Mouse (Mus musculus): ENCODE data around the gene Lhpp. TPM values are rescaled to one million over a fixed set of nuclear protein-coding genes. Genes with fewer than 3 reads are reported as not detected.

Gene Lhpp
- polyA plus RNA-seq, 1 experiment from 2014 or later: 14.5 TPM

DNA sequence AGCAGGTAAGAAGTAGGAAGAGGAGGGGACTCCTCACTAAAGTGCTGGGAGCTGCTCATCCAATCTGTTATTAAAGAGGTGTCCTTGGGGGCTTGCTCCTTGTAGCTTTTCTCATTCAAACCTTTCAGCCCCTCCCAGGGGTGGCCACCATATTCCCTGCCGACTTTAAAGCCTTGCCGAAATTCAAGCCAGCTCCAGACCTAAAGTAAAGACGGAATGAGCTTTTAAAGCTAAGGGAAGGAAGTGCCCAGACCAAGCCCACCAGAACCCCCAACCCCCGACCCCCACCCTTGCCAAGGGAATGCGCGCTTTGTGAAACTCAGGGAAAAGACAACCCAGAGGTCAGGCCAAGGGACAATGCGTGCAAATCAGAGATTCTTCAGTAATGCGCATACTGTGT, 9.5 kb upstream of the Lhpp start:
- Histone ChIP-seq H3K9ac (no peak overlapping the region), H3K4me2 (no peak overlapping the region), H3K4me1 (peaks cover 26% of the 10 kb centered on the region), H3K27me3 (peaks cover 97% of the 10 kb centered on the region), H3K9me3 (replicated peaks) (no peaks in the 10 kb centered on the region), H3K36me3 (ENCODE audit: poor library complexity, severe bottlenecking) (no peaks in the 10 kb centered on the region), H3K27ac (no peak overlapping the region), H3K4me3 (no peak overlapping the region)
- ATAC-seq: no peak
- WGBS: 7% methylated on average over 8 of the region's 8 CpGs

DNA sequence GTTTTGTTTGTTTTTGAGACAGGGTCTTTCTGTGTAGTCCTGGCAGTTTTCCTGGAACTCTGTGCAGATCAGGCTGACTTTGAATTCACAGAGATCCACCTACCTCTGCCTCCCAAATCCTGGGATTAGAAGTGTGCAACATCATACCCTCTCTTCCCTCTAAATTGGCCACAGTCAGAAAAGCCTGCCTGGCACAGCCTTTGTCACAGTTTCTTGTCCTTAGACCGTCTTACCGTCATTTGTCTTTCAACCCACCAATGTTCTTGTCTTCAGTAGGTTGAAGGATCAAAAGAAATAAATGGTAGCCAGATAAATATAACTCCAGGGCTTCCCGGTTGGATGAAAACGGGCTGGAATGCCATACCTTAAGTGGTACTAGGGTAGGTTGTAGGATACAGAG, 5.7 kb upstream of the Lhpp start:
- Histone ChIP-seq H3K27ac (no peak overlapping the region), H3K4me3 (no peak overlapping the region), H3K9ac (no peak overlapping the region), H3K4me2 (no peak overlapping the region), H3K27me3 (peaks cover 74% of the 10 kb centered on the region), H3K36me3 (ENCODE audit: poor library complexity, severe bottlenecking) (no peaks in the 10 kb centered on the region), H3K4me1 (peaks cover 8% of the 10 kb centered on the region), H3K9me3 (replicated peaks) (no peaks in the 10 kb centered on the region)
- WGBS: 79% methylated on average over 4 of the region's 4 CpGs
- ATAC-seq: no peak

GRCm38 (mm10) chr7:132605689-132606088, 4.7 kb upstream of the Lhpp start:
- no peak for ATAC-seq
- Histone ChIP-seq H3K27ac (no peak overlapping the region), H3K9me3 (replicated peaks) (no peaks in the 10 kb centered on the region), H3K4me2 (no peak overlapping the region), H3K4me1 (0 out of 2 replicates have a peak, but pooled peaks cover 5% of the 10 kb centered on the region), H3K27me3 (peaks cover 64% of the 10 kb centered on the region), H3K36me3 (ENCODE audit: poor library complexity, severe bottlenecking) (no peaks in the 10 kb centered on the region), H3K4me3 (no peak overlapping the region), H3K9ac (no peak overlapping the region)
- 68% methylated on average over 5 of the region's 5 CpGs for WGBS

- Histone ChIP-seq H3K4me3 (no peak overlapping the region), H3K4me2 (no peak overlapping the region), H3K4me1 (0 out of 2 replicates have a peak, but pooled peaks cover 5% of the 10 kb centered on the region), H3K9ac (no peak overlapping the region), H3K9me3 (replicated peaks) (no peaks in the 10 kb centered on the region), H3K27ac (no peak overlapping the region), H3K27me3 (peaks cover 37% of the 10 kb centered on the region), H3K36me3 (ENCODE audit: poor library complexity, severe bottlenecking) (no peaks in the 10 kb centered on the region)
- no peak for ATAC-seq
- 96% methylated on average over 4 of the region's 4 CpGs for WGBS
These were observed 2.0 kb upstream of the Lhpp start for GRCm38 (mm10) chr7:132608316-132609020.

DNA sequence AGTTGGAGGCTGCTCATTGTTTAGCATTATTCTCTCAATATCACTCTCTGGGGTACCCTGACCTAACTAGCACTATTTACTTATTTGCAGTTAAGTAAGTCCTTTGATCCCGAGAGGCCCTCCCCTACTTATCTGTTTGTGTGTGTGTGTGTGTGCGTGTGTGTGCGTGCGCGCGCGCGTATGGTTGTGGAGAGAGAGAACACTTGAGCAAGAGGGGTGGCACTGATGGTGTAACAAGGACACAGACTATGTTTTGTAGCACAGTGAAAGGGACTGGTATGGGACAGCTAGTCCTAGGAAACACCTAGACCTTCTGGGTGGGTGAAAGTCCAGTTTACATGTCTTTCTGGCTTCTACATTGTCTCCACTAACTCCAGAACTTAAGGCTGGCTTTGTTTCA, 1.1 kb downstream of the Lhpp start:
- WGBS: 99% methylated on average over 8 of the region's 8 CpGs
- Histone ChIP-seq H3K4me3 (no peak overlapping the region), H3K9me3 (replicated peaks) (no peaks in the 10 kb centered on the region), H3K4me2 (no peak overlapping the region), H3K9ac (no peak overlapping the region), H3K36me3 (ENCODE audit: poor library complexity, severe bottlenecking) (no peaks in the 10 kb centered on the region), H3K27ac (no peak overlapping the region), H3K4me1 (0 out of 2 replicates have a peak, but pooled peaks cover 8% of the 10 kb centered on the region), H3K27me3 (peaks cover 12% of the 10 kb centered on the region)
- no peak for ATAC-seq

DNA sequence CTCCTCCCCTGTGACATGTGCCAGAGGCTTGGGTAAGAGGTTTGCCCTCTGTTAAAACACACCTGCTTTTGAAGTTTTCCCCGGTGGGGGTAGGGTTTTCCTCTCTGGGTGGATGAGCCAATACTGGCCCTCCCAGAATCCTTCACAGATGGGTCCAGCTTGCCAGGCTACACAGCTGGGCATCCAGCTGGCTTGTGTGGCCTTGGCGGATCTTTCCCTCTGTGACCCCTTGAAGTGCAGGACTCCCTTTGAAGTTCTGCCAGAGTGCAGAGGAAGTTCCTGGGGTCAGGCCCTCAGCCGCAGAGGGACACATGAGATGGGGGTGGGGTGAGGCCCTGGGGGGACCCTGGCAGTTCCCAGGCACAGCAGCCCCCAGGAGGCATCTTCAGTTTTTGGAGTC, 4.9 kb downstream of the Lhpp start:
- 16% methylated on average over 3 of the region's 3 CpGs for WGBS
- Histone ChIP-seq H3K36me3 (ENCODE audit: poor library complexity, severe bottlenecking) (no peaks in the 10 kb centered on the region), H3K4me3 (no peak overlapping the region), H3K4me2 (no peak overlapping the region), H3K27me3 (no peaks in the 10 kb centered on the region), H3K9me3 (replicated peaks) (no peaks in the 10 kb centered on the region), H3K9ac (no peak overlapping the region), H3K27ac (no peak overlapping the region), H3K4me1 (0 out of 2 replicates have a peak, but pooled peaks cover 7% of the 10 kb centered on the region)
- no peak for ATAC-seq

GRCm38 (mm10) chr7:132616391-132616790, 6.0 kb downstream of the Lhpp start:
- Histone ChIP-seq H3K36me3 (ENCODE audit: poor library complexity, severe bottlenecking) (no peaks in the 10 kb centered on the region), H3K4me1 (0 out of 2 replicates have a peak, but pooled peaks cover 6% of the 10 kb centered on the region), H3K9ac (no peak overlapping the region), H3K9me3 (replicated peaks) (no peaks in the 10 kb centered on the region), H3K27me3 (no peaks in the 10 kb centered on the region), H3K27ac (no peak overlapping the region), H3K4me2 (no peak overlapping the region), H3K4me3 (no peak overlapping the region)
- no peak for ATAC-seq
- WGBS: 12% methylated on average over 6 of the region's 6 CpGs

GRCm38 (mm10) chr7:132617021-132617564, 6.7 kb downstream of the Lhpp start:
- 88% methylated on average over 5 of the region's 5 CpGs for WGBS
- Histone ChIP-seq H3K4me1 (0 out of 2 replicates have a peak, but pooled peaks cover 6% of the 10 kb centered on the region), H3K9ac (no peak overlapping the region), H3K27ac (no peak overlapping the region), H3K4me3 (no peak overlapping the region), H3K36me3 (ENCODE audit: poor library complexity, severe bottlenecking) (no peaks in the 10 kb centered on the region), H3K9me3 (replicated peaks) (no peaks in the 10 kb centered on the region), H3K27me3 (no peaks in the 10 kb centered on the region), H3K4me2 (no peak overlapping the region)
- no peak for ATAC-seq

GRCm38 (mm10) chr7:132619549-132619948, 9.1 kb downstream of the Lhpp start:
- Histone ChIP-seq H3K4me2 (no peak overlapping the region), H3K4me3 (no peak overlapping the region), H3K36me3 (ENCODE audit: poor library complexity, severe bottlenecking) (no peaks in the 10 kb centered on the region), H3K9ac (no peak overlapping the region), H3K27me3 (no peaks in the 10 kb centered on the region), H3K4me1 (0 out of 2 replicates have a peak, but pooled peaks cover 6% of the 10 kb centered on the region), H3K27ac (no peak overlapping the region), H3K9me3 (replicated peaks) (no peaks in the 10 kb centered on the region)
- ATAC-seq: no peak
- WGBS: 93% methylated on average over 8 of the region's 8 CpGs

- Histone ChIP-seq H3K9me3 (replicated peaks) (no peaks in the 10 kb centered on the region), H3K36me3 (ENCODE audit: poor library complexity, severe bottlenecking) (no peaks in the 10 kb centered on the region), H3K4me1 (0 out of 2 replicates have a peak, but pooled peaks cover 6% of the 10 kb centered on the region), H3K4me3 (no peak overlapping the region), H3K27me3 (no peaks in the 10 kb centered on the region), H3K4me2 (no peak overlapping the region), H3K27ac (no peak overlapping the region), H3K9ac (no peak overlapping the region)
- 91% methylated on average over 15 of the region's 15 CpGs for WGBS
- ATAC-seq: no peak
These were observed 9.8 kb downstream of the Lhpp start for GRCm38 (mm10) chr7:132619975-132620918.

- Histone ChIP-seq H3K36me3 (ENCODE audit: poor library complexity, severe bottlenecking) (no peaks in the 10 kb centered on the region), H3K27me3 (0 out of 2 replicates have a peak, but pooled peaks cover 4% of the 10 kb centered on the region), H3K4me3 (no peak overlapping the region), H3K9ac (no peak overlapping the region), H3K27ac (no peak overlapping the region), H3K9me3 (replicated peaks) (no peaks in the 10 kb centered on the region), H3K4me2 (no peak overlapping the region), H3K4me1 (no peaks in the 10 kb centered on the region)
- 82% methylated on average over 10 of the region's 10 CpGs for whole genome bisulfite sequencing
- ATAC-seq: no peak
These were observed 13.7 kb downstream of the Lhpp start for GRCm38 (mm10) chr7:132624161-132624560.

- H3K9me3 ChIP-seq (replicated peaks): no peaks in the 10 kb centered on the region
- ATAC-seq: peak; percentile 43; the same call in 1 of the 2 replicates
- WGBS: 38% methylated on average over 4 of the region's 4 CpGs
These were observed 15.7 kb downstream of the Lhpp start for GRCm38 (mm10) chr7:132626174-132626573.

More at GRCm38 (mm10) chr7:132626174-132626573, 15.7 kb downstream of the Lhpp start:
- Histone ChIP-seq H3K27me3 (0 out of 2 replicates have a peak, but pooled peaks cover 4% of the 10 kb centered on the region), H3K9ac (no peak overlapping the region), H3K4me1 (peaks cover 1% of the 10 kb centered on the region; the same call in 1 of the 2 replicates), H3K4me2 (no peak overlapping the region), H3K27ac (no peak overlapping the region), H3K36me3 (ENCODE audit: poor library complexity, severe bottlenecking) (no peaks in the 10 kb centered on the region), H3K4me3 (no peak overlapping the region)

All from forebrain, embryonic 13.5 days (tissue).